Mouse (Mus musculus) kidney, postnatal 4 days (tissue): Measurements from ENCODE around the gene Prdx1.

Experiments used
- DNase-seq, 2 experiments: peaks; one replicate each; pipeline ENCODE4 v3.0.0; 2021; ENCODE audit warnings: mixed read lengths in 2 of 2

Prdx1 gene

DNA sequence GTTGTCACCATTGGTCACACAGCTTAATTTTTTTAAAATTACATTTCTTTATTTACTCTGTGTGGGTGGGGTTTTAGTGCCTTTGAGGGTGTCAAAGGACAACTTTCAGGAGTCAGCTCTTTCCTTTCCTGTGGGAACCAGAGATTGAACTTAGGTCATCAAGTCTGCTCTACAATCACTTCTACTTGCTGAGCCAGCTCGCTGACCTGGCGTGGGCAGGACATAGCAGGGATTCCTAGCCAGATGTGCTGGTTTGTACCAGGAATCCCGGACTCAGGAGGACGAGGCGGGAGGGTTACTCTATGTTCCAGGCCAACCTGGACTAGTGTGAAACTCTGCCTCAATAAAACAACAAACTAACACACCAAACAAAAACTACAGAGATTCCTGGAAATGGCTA is 47.0 kb downstream of the Prdx1 start:
- peak in 1 of 2 experiments; percentile 16 for DNase-seq

DNA sequence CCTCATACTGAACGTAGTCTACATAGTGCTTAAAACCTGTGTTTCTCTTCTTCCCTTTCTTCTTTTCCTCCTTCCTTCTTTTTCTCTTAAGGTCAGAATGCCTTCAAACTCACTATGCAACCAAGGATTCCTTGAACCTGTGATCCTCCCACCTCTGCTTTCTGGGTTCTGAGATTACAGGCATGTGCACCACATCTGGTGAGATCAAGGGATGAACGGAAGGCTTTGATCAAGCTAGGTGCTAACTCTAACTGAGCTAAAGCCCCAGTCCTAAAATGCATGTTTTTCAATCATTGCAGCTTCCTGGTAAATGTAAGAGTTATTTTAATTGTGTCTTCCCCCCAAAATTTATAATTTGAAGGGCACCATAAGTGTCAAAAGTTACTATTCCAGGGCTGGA is 49.7 kb downstream of the Prdx1 start:
- DNase-seq, result no peak

DNA sequence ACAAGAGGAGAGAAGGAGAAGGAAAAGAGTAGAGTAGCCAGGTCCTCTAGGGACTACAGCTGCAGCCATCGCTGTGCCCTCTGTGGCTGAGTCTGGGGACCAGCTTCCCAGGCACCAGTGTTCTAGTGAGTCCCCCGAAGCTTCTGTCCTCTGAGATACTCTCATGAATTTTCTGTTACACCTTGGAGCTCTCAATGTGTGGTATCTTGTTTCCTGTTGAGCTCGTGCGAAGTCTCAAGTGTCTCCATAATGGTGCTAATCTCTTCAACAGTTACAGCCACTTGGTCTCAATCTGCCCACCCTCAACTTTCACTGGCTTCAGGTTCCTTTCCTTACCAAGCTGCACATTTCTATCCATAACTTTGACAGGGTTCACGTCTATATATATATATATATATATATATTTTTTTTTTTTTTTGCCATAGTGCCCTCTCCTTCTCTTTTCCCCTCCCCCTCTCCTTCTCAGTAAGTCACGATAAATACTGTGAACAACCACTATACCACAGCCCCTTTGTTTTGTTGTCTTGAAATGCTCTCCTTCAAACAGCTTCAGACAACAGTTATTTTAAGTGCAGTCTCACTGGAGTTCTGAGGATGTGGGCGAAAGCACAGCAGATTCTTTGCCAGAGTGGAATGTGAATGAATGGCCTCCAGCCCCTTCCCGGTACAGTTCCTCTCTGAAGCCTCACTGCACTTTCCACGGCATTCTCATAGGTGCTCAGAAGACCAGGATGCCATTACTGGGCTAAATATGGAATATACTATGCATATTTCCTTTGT is 53.8 kb downstream of the Prdx1 start:
- DNase-seq, result no peak

DNA sequence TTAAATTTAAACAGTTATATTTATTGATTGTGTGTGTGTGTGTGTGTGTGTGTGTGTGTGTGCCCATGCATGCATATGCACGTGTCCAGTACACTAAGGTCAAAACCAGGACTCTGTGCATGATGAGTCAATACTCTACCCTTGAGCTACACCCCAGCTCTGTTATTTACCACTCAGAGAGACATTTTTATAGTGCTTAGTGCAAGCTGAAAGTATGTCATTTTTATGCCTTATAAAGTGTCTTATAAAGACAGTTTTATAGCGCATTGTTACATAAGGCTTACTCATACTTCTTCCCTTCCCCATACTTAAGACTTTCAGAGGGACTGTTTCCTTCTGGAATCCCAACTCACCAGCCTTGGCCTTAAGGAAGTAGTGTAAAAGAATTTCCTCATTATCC is 64.4 kb downstream of the Prdx1 start:
- no peak for DNase-seq
